Mouse (Mus musculus) thymus, adult 2 months (tissue): Measurements from ENCODE around the gene Mtap.

Experiments
- CTCF ChIP-seq: fragments of 200-500 bp; IDR thresholded peaks from 2 replicates; pipeline ENCODE4 v1.5.1; 2012; ENCODE audit warnings: mild to moderate bottlenecking, control low read depth, low read length, moderate library complexity, borderline replicate concordance; ENCODE audit not compliant: control insufficient read depth, poor library complexity, insufficient read depth; ENCODE audit errors: extremely low read depth
- POLR2A ChIP-seq: fragments of 200-500 bp; IDR thresholded peaks from 2 replicates; pipeline ENCODE4 v1.6.1; 2012; ENCODE audit warnings: mild to moderate bottlenecking, low read length, control low read depth, moderate library complexity; ENCODE audit not compliant: control insufficient read depth, poor library complexity, insufficient read depth; ENCODE audit errors: extremely low read depth

GRCm38 (mm10) chr4:89131795-89132194, 5.1 kb upstream of the Mtap start:
- TF ChIP-seq POLR2A (no peak), CTCF (no peak)
